Mouse (Mus musculus): ENCODE results near the gene Cnih3.

Gene Cnih3

DNA sequence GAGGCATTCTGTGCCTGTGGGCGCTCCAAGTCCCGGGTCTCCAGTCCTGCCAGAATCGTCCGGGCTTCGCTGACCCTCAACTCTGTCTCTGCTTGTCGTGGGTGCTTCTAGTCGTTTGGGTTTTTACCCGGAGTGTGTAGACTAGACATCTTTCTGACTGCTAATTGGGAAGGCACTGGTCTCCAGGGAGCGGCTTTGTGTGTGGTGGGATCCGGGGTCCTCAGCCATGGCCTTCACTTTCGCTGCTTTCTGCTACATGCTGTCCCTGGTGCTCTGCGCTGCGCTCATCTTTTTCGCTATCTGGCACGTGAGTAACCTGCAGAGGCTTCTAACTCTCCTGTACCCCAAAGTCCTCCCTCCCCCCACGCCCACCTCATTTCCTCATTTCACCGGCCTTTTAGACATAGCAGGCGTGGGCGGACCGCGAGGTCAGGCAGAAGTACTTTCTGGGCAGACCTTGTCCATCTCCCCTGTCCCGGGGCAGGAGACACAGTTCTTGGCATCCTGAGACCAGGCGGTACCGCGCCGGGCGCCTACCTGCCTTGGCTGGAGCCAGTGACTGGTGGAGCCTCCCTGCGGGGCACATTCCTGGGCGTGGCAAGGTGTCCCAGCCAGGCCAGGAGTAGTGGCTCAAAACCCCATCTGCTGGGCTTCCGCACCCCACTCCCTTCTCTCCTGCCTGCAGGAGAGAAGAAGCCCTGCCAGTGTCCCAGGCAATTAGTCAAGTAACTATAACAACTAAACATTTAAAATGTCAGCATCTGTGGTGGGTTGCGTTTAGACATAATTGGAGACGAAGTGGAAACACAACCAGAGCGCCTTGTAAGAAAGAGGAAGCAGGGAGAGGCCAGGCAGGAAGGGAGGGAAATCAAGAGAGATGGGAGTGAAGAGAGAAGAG lies 1.0 kb downstream of the Cnih3 start:
- peak; percentile 23 for DNase-seq (ENCODE audit: low spot score)

DNA sequence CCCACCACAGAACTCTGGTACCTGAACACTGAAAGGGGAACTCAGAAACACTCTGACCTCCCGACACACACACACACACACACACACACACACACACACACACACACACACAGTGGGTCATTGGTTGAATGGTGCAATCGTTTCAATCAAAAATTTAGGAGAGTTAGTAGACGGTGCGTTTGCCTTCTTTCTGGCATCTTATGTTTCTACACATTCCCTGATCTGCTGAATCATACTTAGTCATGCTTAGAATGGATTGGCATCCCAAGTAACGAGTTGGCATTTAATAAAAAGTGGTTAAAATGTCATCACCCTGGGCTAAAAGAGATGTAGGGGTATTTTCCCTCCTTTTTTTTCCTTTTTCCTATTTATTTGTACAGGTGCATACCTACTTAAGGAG lies 3.3 kb downstream of the Cnih3 start:
- DNase-seq (ENCODE audit: low spot score) = no peak

DNA sequence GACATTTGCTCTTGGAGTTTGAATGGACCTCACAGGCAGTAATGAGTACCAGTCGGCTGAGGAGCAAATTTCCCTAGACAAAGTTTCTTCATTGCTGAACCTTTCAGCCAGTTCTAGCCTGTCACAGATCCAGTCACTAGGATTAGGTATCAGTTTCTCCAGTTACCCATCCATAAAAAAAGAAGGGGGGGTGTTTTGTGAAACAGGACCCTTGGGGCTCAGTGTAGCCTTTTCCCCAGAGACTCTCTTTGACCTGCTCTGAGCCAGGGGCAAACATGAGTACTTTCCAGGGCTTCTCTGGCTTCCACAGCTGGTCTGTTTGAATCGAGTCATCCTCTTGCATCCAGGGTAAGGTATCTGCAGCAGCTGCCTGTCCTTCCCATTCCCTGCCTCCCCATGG lies 5.4 kb downstream of the Cnih3 start:
- no peak for DNase-seq (ENCODE audit: low spot score)

GRCm38 (mm10) chr1:181358526-181358925 lies 6.1 kb downstream of the Cnih3 start:
- DNase-seq (ENCODE audit: low spot score) = no peak

GRCm38 (mm10) chr1:181360732-181361131 lies 8.3 kb downstream of the Cnih3 start:
- no peak for DNase-seq (ENCODE audit: low spot score)

- DNase-seq (ENCODE audit: low spot score) = no peak
Measured at GRCm38 (mm10) chr1:181364025-181364424, 11.6 kb downstream of the Cnih3 start.

- no peak for DNase-seq (ENCODE audit: low spot score)
Measured at GRCm38 (mm10) chr1:181365376-181365775, 12.9 kb downstream of the Cnih3 start.

GRCm38 (mm10) chr1:181368789-181369570 lies 16.6 kb downstream of the Cnih3 start:
- DNase-seq (ENCODE audit: low spot score) = no peak

GRCm38 (mm10) chr1:181370370-181370769 lies 17.9 kb downstream of the Cnih3 start:
- DNase-seq (ENCODE audit: low spot score) = no peak

DNA sequence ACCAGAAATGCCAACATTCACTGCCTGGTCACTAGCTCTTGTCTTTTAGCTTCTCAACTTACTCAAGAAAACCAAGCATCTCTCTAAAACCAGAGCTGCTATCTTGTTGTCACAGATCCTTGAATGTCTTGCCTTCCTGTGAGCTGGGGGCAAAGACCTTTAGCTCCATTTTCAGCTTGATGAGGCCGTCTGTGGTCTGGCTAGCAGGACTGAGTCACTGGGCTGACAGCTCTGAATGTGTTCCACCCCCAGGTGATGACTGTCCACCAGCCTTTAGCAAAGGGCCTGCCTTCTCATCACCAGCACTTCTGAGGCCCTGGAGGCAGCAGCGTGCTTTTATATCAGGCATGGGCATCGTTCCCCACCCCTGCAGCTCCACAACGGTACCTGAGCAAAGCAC lies 18.8 kb downstream of the Cnih3 start:
- DNase-seq (ENCODE audit: low spot score) = no peak

GRCm38 (mm10) chr1:181372306-181372705 lies 19.9 kb downstream of the Cnih3 start:
- DNase-seq (ENCODE audit: low spot score) = no peak

- no peak for DNase-seq (ENCODE audit: low spot score)
Measured at GRCm38 (mm10) chr1:181374627-181375374, 22.4 kb downstream of the Cnih3 start.

DNA sequence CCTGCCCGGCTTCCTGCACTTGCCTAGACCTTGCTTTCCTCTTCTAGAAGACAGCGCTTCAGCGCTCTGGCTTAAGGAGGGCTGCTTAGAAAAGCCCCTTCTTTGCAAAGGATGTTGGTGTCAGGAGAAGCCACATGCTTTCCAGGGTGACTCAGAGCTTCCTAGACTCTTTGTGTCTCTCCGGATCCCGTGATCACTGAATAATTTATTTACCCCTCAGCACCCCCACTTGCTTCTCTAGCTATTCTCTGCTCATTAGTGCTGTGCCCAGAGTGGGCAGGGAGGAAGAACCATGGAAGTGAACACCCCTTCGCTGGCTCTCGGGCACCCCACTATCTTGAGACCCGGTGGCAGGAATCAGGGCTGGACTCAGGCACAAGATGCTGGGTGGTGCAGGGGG lies 24.0 kb downstream of the Cnih3 start:
- no peak for DNase-seq (ENCODE audit: low spot score)

DNA sequence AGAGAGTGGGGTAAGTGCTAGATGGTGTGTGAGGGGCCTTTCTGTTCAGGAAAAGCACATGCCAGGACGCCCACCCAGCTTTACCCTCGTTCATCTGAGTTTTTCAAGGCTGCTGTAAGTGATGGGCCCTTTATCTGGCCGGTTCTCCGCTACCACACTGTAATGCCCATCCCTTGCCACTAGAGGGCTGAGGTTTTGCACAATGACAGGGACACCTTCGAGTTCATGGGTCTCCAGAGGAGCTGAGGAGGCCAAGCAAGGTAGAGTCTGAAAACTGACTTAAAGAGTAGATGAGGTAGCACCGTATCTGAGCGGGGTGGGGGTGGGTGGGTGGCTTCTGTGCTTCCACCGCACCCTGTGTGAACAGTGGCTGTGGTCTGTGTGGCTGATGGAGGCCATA lies 27.2 kb downstream of the Cnih3 start:
- DNase-seq (ENCODE audit: low spot score) = peak; percentile 79

DNA sequence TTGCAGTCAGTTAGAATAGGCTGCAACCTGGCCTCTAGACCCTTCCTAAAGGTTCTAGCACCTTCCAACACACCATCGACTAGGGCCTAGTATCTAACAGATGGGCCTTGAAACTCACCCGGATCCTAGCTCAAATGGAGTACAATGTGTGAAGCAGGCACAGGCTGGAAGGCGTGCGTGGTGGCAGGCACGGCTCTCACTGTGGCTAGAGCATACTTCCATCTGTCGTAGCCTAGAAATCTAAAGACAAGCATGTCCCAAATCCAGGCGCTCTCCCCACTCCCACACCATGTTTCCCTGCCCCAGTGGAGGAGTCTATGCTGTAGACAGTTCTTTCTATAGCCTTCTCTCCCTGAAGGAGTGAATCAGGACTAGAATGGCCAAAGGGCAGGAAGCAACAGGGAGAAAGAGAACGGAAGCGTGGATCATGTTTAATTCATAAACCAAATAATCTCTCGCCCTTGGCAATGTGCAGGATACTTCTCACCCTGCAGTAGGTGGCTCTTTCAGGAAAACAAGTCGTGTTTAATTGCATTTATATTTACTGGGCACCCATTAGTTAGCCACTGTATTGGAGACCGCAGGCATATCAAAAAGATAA lies 29.1 kb downstream of the Cnih3 start:
- no peak for DNase-seq (ENCODE audit: low spot score)

DNA sequence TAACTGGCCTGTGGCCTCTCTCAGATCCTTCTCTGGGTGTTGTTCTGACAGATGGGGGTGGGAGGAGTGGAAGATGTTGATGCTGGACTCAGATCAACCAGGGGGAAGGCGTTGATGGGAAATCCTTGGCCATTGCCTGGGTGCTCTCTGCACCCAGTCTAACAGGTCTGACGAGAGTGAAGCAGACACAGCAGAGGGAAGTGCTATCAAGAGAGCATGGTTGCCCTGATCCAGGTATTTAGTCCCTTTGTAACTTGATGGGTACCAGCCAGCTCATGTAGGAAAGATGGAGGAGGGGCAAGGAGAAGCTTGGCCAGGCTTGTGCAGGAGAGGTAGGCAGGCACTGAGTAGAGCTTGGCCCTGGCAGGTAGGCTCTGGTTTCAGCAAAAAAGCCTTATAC lies 36.8 kb downstream of the Cnih3 start:
- no peak for DNase-seq (ENCODE audit: low spot score)

DNA sequence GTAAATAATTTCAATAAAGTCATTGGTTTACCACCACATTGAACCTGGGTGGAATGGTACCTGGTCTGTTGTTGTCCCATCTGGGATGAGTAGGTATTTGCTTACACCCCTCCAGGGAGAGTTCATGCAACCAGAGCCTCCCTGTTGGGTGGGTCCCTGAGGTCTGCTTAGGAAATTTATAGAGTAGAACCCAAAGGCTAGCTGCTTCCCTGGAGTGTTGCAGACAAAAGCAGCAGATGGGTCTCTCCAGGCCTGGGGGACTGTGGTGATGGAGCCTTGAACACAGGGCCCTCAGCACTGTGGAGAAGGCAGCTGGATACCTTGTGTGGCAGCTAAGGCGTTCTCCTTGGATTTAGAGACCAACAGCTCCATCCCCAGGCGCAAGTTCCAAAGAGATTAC lies 40.1 kb downstream of the Cnih3 start:
- no peak for DNase-seq (ENCODE audit: low spot score)

GRCm38 (mm10) chr1:181393250-181394149 lies 41.1 kb downstream of the Cnih3 start:
- DNase-seq (ENCODE audit: low spot score) = peak; percentile 34

DNA sequence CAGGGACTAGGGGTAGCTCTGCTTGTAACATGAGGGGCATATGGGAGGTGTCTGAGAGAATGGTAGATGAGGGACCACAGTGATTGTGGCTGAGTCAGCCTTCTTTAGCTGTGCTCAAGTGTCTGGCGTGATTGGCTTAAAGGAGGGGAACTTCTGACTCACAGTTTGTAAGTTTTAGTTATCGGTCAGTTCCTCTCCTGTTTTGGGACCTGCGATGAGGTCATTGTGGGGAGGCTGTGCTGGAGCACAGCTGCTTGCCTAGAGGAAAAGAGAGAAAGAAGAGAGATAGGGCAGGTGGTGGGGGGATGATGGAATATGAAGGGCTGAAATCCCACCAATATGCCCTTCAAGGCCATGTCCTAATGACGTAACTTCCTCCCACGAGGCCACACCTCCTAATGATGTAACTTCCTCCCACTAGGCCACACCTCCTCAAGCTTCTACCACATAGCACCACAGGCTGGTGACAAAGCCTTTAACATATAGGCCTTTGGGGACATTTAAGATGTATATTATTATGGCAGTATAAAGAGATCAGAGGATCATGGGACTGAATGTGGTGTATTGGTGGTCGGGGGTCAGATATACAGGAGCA lies 42.9 kb downstream of the Cnih3 start:
- no peak for DNase-seq (ENCODE audit: low spot score)

DNA sequence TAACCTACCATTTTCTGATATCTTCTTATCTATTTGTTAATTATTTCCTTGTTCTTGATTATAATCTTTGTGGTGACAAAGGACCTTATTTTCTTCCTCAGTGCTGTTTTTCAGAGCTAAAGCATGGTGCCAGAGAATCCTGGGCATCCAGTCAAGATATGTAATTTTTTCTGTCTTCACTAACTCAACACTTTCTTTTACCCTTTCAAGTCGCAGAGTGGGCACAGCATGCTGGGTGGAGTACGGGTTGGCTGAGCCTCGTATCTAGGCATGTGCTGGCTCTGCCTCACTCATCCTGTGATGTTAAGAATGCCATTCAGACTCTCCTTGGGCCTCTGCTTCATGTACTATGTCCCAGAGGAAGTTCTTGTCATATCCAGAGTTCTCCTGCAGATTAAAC lies 46.8 kb downstream of the Cnih3 start:
- DNase-seq (ENCODE audit: low spot score) = no peak

GRCm38 (mm10) chr1:181403056-181403455 lies 50.6 kb downstream of the Cnih3 start:
- no peak for DNase-seq (ENCODE audit: low spot score)

Data from embryo, embryonic 10 days (tissue).